Comparison of ENCODE assay signal across 23 mouse cellular contexts in the genomic region with DNA sequence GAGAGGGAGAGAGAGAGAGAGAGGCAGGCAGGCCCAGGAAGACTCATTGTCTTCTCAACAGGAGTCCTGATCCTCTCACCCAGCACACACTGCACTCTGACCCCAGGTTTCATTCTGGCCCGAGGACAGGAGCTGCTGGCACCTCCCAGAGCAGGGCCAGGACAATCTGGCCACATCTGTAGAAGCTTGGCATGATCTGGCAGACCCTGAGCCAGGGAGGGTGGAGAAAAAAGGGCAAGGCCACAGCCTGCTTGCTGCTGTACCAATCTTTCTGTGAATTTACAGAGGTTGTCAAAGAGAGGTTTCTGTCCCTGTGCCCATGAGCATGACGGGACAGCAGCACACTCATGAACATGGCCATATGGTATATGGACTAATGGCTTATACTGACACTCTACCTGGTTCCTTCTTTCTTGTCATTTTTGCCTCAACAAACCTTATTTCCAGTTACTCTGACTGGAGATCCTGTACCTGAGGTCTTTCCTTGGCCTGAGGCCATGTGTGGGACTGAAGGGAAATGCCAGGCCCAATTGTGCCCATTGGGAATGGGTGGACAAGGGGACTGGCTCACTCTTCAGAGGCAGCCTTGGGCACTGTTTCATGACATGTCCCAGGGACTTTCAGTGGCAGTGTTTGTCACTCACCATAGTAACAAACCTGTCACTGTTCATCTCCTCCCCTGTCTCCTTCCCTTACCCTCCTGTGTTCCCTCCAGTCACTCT. TPM values are rescaled to one million over a fixed set of nuclear protein-coding genes. Genes with fewer than 3 reads are reported as not detected.
A peak's percentile ranks its signal among the peaks of the same experiment; 100 is the strongest.
DNase-seq lines count a peak whose midpoint lies in the region; ATAC-seq and TF ChIP-seq lines count a peak whose summit lies in the region.
"Had no signal": no experiment of that assay in that cellular context is flagged by ENCODE, and none has a peak within 500 bp of the region (broad histone marks: within the 10 kb centered on the region; RNA-seq: fewer than 3 reads in every experiment).

No protein-coding gene starts in this region.

- H3K36me3 ChIP-seq in kidney, embryonic 15.5 days: no peaks in the 10 kb centered on the region
- H3K36me3 ChIP-seq in stomach, postnatal 0 days (ENCODE audit: control insufficient read depth, insufficient read depth, low read length): no peaks in the 10 kb centered on the region
- H3K36me3 ChIP-seq in forebrain, embryonic 11.5 days (ENCODE audit: control insufficient read depth, insufficient read depth, low read length): no peaks in the 10 kb centered on the region
- H3K36me3 ChIP-seq: embryonic facial prominence, embryonic 12.5 days; limb, embryonic 12.5 days; liver, embryonic 12.5 days had no signal

- peaks cover 8% of the 10 kb centered on the region; the same call in 1 of the 2 replicates for H3K4me1 ChIP-seq in kidney, embryonic 15.5 days
- 0 out of 2 replicates have a peak, but pooled peaks cover 2% of the 10 kb centered on the region for H3K4me1 ChIP-seq in stomach, postnatal 0 days (replicated peaks; ENCODE audit: control insufficient read depth, insufficient read depth)
- H3K4me1 ChIP-seq in forebrain, embryonic 11.5 days (replicated peaks; ENCODE audit: control insufficient read depth, insufficient read depth, low read length): peaks cover 8% of the 10 kb centered on the region; the same call in 1 of the 2 replicates
- H3K4me1 ChIP-seq: embryonic facial prominence, embryonic 12.5 days had no signal

- H3K4me3 ChIP-seq in kidney, embryonic 15.5 days (replicated peaks): no peak overlapping the region
- H3K4me3 ChIP-seq in stomach, postnatal 0 days (ENCODE audit: low read depth, low read length): no peak overlapping the region
- H3K4me3 ChIP-seq in forebrain, embryonic 11.5 days (ENCODE audit: low read depth, low read length): no peak overlapping the region
- H3K4me3 ChIP-seq: embryonic facial prominence, embryonic 12.5 days; forebrain, embryonic 13.5 days; limb, embryonic 12.5 days; liver, embryonic 12.5 days had no signal

- no peak for TF ChIP-seq EP300 in stomach, postnatal 0 days (optimal IDR thresholded peaks at IDR 0.05)

- DNase-seq in kidney, adult 11 months: peak; percentile 71
- peak; percentile 71 for DNase-seq in ovary, adult 18-20 months (ENCODE audit: low spot score)
- DNase-seq in ovary, postnatal 36 days (ENCODE audit: low spot score): no peak
- DNase-seq in adrenal gland, postnatal 25 days: peak; percentile 77
- DNase-seq in stomach, postnatal 0 days (ENCODE audit: low spot score): no peak
- DNase-seq in urinary bladder, adult 18-20 months (ENCODE audit: low spot score in 2 of 2): no peak
- DNase-seq in forebrain, embryonic 11.5 days (ENCODE audit: low spot score): no peak
- DNase-seq: cerebellum, adult 2 months; cerebellum, postnatal 25 days; gastrocnemius, postnatal 36 days; heart, postnatal 4 days; lung, adult 2 months; lung, postnatal 14 days; thymus, postnatal 4 days had no signal

- H3K9me3 ChIP-seq in kidney, embryonic 15.5 days (replicated peaks): no peaks in the 10 kb centered on the region
- H3K9me3 ChIP-seq in stomach, postnatal 0 days (ENCODE audit: control insufficient read depth, low read length): no peaks in the 10 kb centered on the region
- no peaks in the 10 kb centered on the region for H3K9me3 ChIP-seq in forebrain, embryonic 11.5 days (ENCODE audit: control insufficient read depth, low read length)
- H3K9me3 ChIP-seq: embryonic facial prominence, embryonic 12.5 days; forebrain, embryonic 13.5 days; limb, embryonic 12.5 days; liver, embryonic 12.5 days had no signal

- no peak overlapping the region for H3K9ac ChIP-seq in kidney, embryonic 15.5 days
- 0 out of 2 replicates have a peak overlapping the region, but pooled peaks have one; percentile 18 for H3K9ac ChIP-seq in stomach, postnatal 0 days (ENCODE audit: low read length)
- H3K9ac ChIP-seq in forebrain, embryonic 11.5 days (ENCODE audit: low read length): no peak overlapping the region
- H3K9ac ChIP-seq: embryonic facial prominence, embryonic 12.5 days; forebrain, embryonic 13.5 days; hindbrain, embryonic 14.5 days; limb, embryonic 12.5 days; liver, embryonic 12.5 days had no signal

- 61% methylated on average over 2 of the region's 2 CpGs for WGBS in kidney, embryonic 15.5 days
- WGBS in stomach, postnatal 0 days: 47% methylated on average over 2 of the region's 2 CpGs
- WGBS in forebrain, embryonic 11.5 days: 59% methylated on average over 2 of the region's 2 CpGs

- H3K27ac ChIP-seq in kidney, embryonic 15.5 days: no peak overlapping the region
- H3K27ac ChIP-seq in stomach, postnatal 0 days (replicated peaks): no peak overlapping the region
- H3K27ac ChIP-seq in forebrain, embryonic 11.5 days (ENCODE audit: low read depth, low read length): no peak overlapping the region
- H3K27ac ChIP-seq: embryonic facial prominence, embryonic 12.5 days; forebrain, embryonic 13.5 days; hindbrain, embryonic 14.5 days; limb, embryonic 12.5 days; liver, embryonic 12.5 days had no signal

- H3K4me2 ChIP-seq in kidney, embryonic 15.5 days: no peak overlapping the region
- no peak overlapping the region for H3K4me2 ChIP-seq in stomach, postnatal 0 days (replicated peaks; ENCODE audit: low read depth)
- H3K4me2 ChIP-seq in forebrain, embryonic 11.5 days (ENCODE audit: low read depth, low read length, severe bottlenecking): no peak overlapping the region
- H3K4me2 ChIP-seq: embryonic facial prominence, embryonic 12.5 days; forebrain, embryonic 13.5 days; hindbrain, embryonic 14.5 days; limb, embryonic 12.5 days; liver, embryonic 12.5 days; midbrain, embryonic 11.5 days had no signal

- no peaks in the 10 kb centered on the region for H3K27me3 ChIP-seq in kidney, embryonic 15.5 days
- H3K27me3 ChIP-seq in stomach, postnatal 0 days (ENCODE audit: control insufficient read depth, insufficient read depth, low read length): no peaks in the 10 kb centered on the region
- no peaks in the 10 kb centered on the region for H3K27me3 ChIP-seq in forebrain, embryonic 11.5 days (ENCODE audit: control insufficient read depth, insufficient read depth, low read length)
- H3K27me3 ChIP-seq: embryonic facial prominence, embryonic 12.5 days; forebrain, embryonic 13.5 days; limb, embryonic 12.5 days had no signal

- no peak for ATAC-seq in kidney, embryonic 15.5 days (replicated peaks; ENCODE audit: low FRiP score)
- ATAC-seq in stomach, postnatal 0 days (ENCODE audit: low FRiP score, low TSS enrichment): no peak
- ATAC-seq in forebrain, embryonic 11.5 days (replicated peaks; ENCODE audit: low FRiP score): no peak
- ATAC-seq: CD4-positive, CD25-positive, alpha-beta regulatory T cell, adult 4 months; forebrain, embryonic 13.5 days; inflammation-experienced regulatory T-cells, adult 6 months; liver, embryonic 12.5 days had no signal

- TF ChIP-seq CTCF in stomach, postnatal 0 days (IDR thresholded peaks at IDR 0.05; ENCODE audit: low read depth): no peak

RNA-seq across cellular contexts. Expression of gene Poc1a, which starts 13.8 kb away (rescaled TPM):
- 24.5 and 28.0 TPM in 2 replicates for polyA plus RNA-seq in kidney, embryonic 15.5 days (2015; fragmentation: Nextera tagmentation; extraction: Ambion mirVana)
- total RNA-seq in adrenal gland, postnatal 25 days (2021): 4.4 and 6.3 TPM in 2 replicates
- 13.0 and 13.3 TPM in 2 replicates for polyA plus RNA-seq in stomach, postnatal 0 days (2015; fragmentation: Nextera tagmentation; extraction: Ambion mirVana)
- 32.5 and 34.9 TPM in 2 replicates for polyA plus RNA-seq in forebrain, embryonic 11.5 days (2014; fragmentation: Nextera tagmentation; extraction: Ambion mirVana)

RNA-seq across cellular contexts. Expression of gene Alas1, which starts 18.6 kb away (rescaled TPM):
- polyA plus RNA-seq in kidney, embryonic 15.5 days (2015; fragmentation: Nextera tagmentation; extraction: Ambion mirVana): 104 and 121 TPM in 2 replicates
- total RNA-seq in adrenal gland, postnatal 25 days (2021): 769 and 1,285 TPM in 2 replicates
- polyA plus RNA-seq in stomach, postnatal 0 days (2015; fragmentation: Nextera tagmentation; extraction: Ambion mirVana): 145 and 152 TPM in 2 replicates
- polyA plus RNA-seq in forebrain, embryonic 11.5 days (2014; fragmentation: Nextera tagmentation; extraction: Ambion mirVana): 81.9 and 89.2 TPM in 2 replicates

RNA-seq across cellular contexts. Expression of gene Tlr9, which starts 44.7 kb away (rescaled TPM):
- polyA plus RNA-seq in kidney, embryonic 15.5 days (2015; fragmentation: Nextera tagmentation; extraction: Ambion mirVana): 0.09 TPM in 1 of 2 replicates, not detected in the other
- total RNA-seq in adrenal gland, postnatal 25 days (2021): 0.67 and 0.85 TPM in 2 replicates
- 0.05 and 0.07 TPM in 2 replicates for polyA plus RNA-seq in stomach, postnatal 0 days (2015; fragmentation: Nextera tagmentation; extraction: Ambion mirVana)
- not detected in 2 replicates for polyA plus RNA-seq in forebrain, embryonic 11.5 days (2014; fragmentation: Nextera tagmentation; extraction: Ambion mirVana)
- polyA plus RNA-seq: CD4-positive, CD25-positive, alpha-beta regulatory T cell, adult 4 months; embryonic facial prominence, embryonic 12.5 days; forebrain, embryonic 13.5 days; limb, embryonic 12.5 days; midbrain, embryonic 11.5 days had no signal

Comparison
In these comparisons a context has a peak if more than half of its experiments do, and no peak if none do; other contexts are left out.
1. DNase-seq: peak in kidney, adult 11 months (single experiment), ovary, adult 18-20 months (single experiment) and adrenal gland, postnatal 25 days (single experiment); none in ovary, postnatal 36 days (single experiment), stomach, postnatal 0 days (single experiment), urinary bladder, adult 18-20 months (0 of 2) and forebrain, embryonic 11.5 days (single experiment).